Mouse (Mus musculus) forebrain, embryonic 16.5 days (tissue): ENCODE results near the gene Gm6993. TPM values are rescaled to one million over a fixed set of nuclear protein-coding genes. Genes with fewer than 3 reads are reported as not detected.

Source experiments
- ATAC-seq: fragments of 200-750 bp; cut with Nextera tagmentation; 2 replicates; pipeline ENCODE4 v1.8.0; 2017; ENCODE audit warnings: mild to moderate bottlenecking, moderate library complexity
- H3K27ac ChIP-seq: fragments of 300-500 bp; sonication (generic); 2 replicates; pipeline ENCODE4 v1.5.1; 2014; ENCODE audit warnings: low read length, control low read depth
- H3K27me3 ChIP-seq: fragments of 300-500 bp; sonication (generic); replicated peaks from 2 replicates; pipeline ENCODE4 v1.6.1; 2014; ENCODE audit warnings: low read length; ENCODE audit not compliant: control insufficient read depth, insufficient read depth
- H3K36me3 ChIP-seq: fragments of 300-500 bp; sonication (generic); 2 replicates; pipeline ENCODE4 v1.6.1; 2014; ENCODE audit not compliant: control insufficient read depth, insufficient read depth
- H3K4me1 ChIP-seq: fragments of 300-500 bp; sonication (generic); replicated peaks from 2 replicates; pipeline ENCODE4 v1.6.1; 2014; ENCODE audit warnings: low read length; ENCODE audit not compliant: control insufficient read depth, insufficient read depth
- H3K4me2 ChIP-seq: fragments of 300-500 bp; sonication (generic); 2 replicates; pipeline ENCODE4 v1.6.1; 2014; ENCODE audit warnings: mild to moderate bottlenecking, low read length, control low read depth
- H3K4me3 ChIP-seq: fragments of 300-500 bp; sonication (generic); replicated peaks from 2 replicates; pipeline ENCODE4 v1.5.1; 2014; ENCODE audit warnings: mild to moderate bottlenecking, low read length, control low read depth
- H3K9ac ChIP-seq: fragments of 300-500 bp; sonication (generic); replicated peaks from 2 replicates; pipeline ENCODE4 v1.6.1; 2014; ENCODE audit warnings: low read depth, low read length, control low read depth
- H3K9me3 ChIP-seq: fragments of 300-500 bp; sonication (generic); 2 replicates; pipeline ENCODE4 v1.6.1; 2016; ENCODE audit warnings: low read length; ENCODE audit not compliant: control insufficient read depth
- WGBS: fragments of 180-500 bp; shearing (Covaris S2); extraction: QIAGEN DNeasy Blood & Tissue Kit; methylation state at CpG from one replicate; pipeline ENCODE4 v1.1.7; 2014; 5-methylcytosine and 5-hydroxymethylcytosine counted together
- polyA plus RNA-seq: library from polyadenylated mRNA; unstranded; fragments of >200 nt; fragmentation: Nextera tagmentation; extraction: Ambion mirVana; gene quantifications from 2 replicates; pipeline ENCODE4 v1.2.1, GENCODE M21; 2015

Gene Gm6993
- not detected in 2 replicates for polyA plus RNA-seq

GRCm38 (mm10) chr12:31240470-31240869, at the start of gene Gm6993:
Gm6993 (plus strand) TSS chr12:31240770.
- Histone ChIP-seq H3K9ac (no peak within 1 kb of the TSS), H3K4me3 (no peak within 1 kb of the TSS), H3K36me3 (no peaks in the 10 kb centered on the region), H3K4me2 (no peak within 1 kb of the TSS), H3K27ac (no peak within 1 kb of the TSS), H3K27me3 (no peaks in the 10 kb centered on the region), H3K9me3 (no peaks in the 10 kb centered on the region), H3K4me1 (no peaks in the 10 kb centered on the region)
- no peak for ATAC-seq
- 82% methylated on average over 5 of the region's 5 CpGs for WGBS

- Histone ChIP-seq H3K9ac (no peak overlapping the region), H3K36me3 (no peaks in the 10 kb centered on the region), H3K4me2 (no peak overlapping the region), H3K27me3 (no peaks in the 10 kb centered on the region), H3K4me1 (peaks cover 6% of the 10 kb centered on the region), H3K4me3 (no peak overlapping the region), H3K27ac (no peak overlapping the region), H3K9me3 (no peaks in the 10 kb centered on the region)
- WGBS: 11% methylated on average over 8 of the region's 8 CpGs
- ATAC-seq: peak; percentile 61; the same call in 1 of the 2 replicates
Observed at GRCm38 (mm10) chr12:31191329-31191954, 49.1 kb upstream of the Gm6993 start.

- no peak overlapping the region for H3K9ac ChIP-seq
- WGBS: 88% methylated on average over 1 of the region's 1 CpGs
- H3K27me3 ChIP-seq: no peaks in the 10 kb centered on the region
- H3K4me1 ChIP-seq: no peaks in the 10 kb centered on the region
- no peak for ATAC-seq
- H3K4me2 ChIP-seq: no peak overlapping the region
- no peak overlapping the region for H3K4me3 ChIP-seq
- H3K27ac ChIP-seq: no peak overlapping the region
- H3K9me3 ChIP-seq: no peaks in the 10 kb centered on the region
- H3K36me3 ChIP-seq: no peaks in the 10 kb centered on the region
Observed at GRCm38 (mm10) chr12:31202509-31202908, 38.1 kb upstream of the Gm6993 start.

GRCm38 (mm10) chr12:31203746-31204455, 36.7 kb upstream of the Gm6993 start:
- Histone ChIP-seq H3K9me3 (no peaks in the 10 kb centered on the region), H3K27me3 (no peaks in the 10 kb centered on the region), H3K27ac (no peak overlapping the region), H3K9ac (no peak overlapping the region), H3K36me3 (no peaks in the 10 kb centered on the region), H3K4me1 (peaks cover 3% of the 10 kb centered on the region; the same call in 1 of the 2 replicates), H3K4me3 (no peak overlapping the region), H3K4me2 (no peak overlapping the region)
- WGBS: 89% methylated on average over 6 of the region's 6 CpGs
- ATAC-seq: no peak

- no peak overlapping the region for H3K4me2 ChIP-seq
- 94% methylated on average over 3 of the region's 3 CpGs for WGBS
- no peaks in the 10 kb centered on the region for H3K9me3 ChIP-seq
- H3K27ac ChIP-seq: no peak overlapping the region
- H3K9ac ChIP-seq: no peak overlapping the region
- H3K27me3 ChIP-seq: no peaks in the 10 kb centered on the region
- H3K36me3 ChIP-seq: no peaks in the 10 kb centered on the region
- ATAC-seq: no peak
- H3K4me1 ChIP-seq: peaks cover 5% of the 10 kb centered on the region; the same call in 1 of the 2 replicates
- no peak overlapping the region for H3K4me3 ChIP-seq
Observed at GRCm38 (mm10) chr12:31204898-31205297, 35.7 kb upstream of the Gm6993 start.

- Histone ChIP-seq H3K9ac (no peak overlapping the region), H3K36me3 (no peaks in the 10 kb centered on the region), H3K9me3 (no peaks in the 10 kb centered on the region), H3K27ac (no peak overlapping the region), H3K4me3 (no peak overlapping the region), H3K27me3 (no peaks in the 10 kb centered on the region), H3K4me2 (no peak overlapping the region), H3K4me1 (peaks cover 5% of the 10 kb centered on the region; the same call in 1 of the 2 replicates)
- ATAC-seq: no peak
- 76% methylated on average over 10 of the region's 10 CpGs for WGBS
Observed at GRCm38 (mm10) chr12:31205983-31206633, 34.5 kb upstream of the Gm6993 start.

GRCm38 (mm10) chr12:31208766-31209165, 31.8 kb upstream of the Gm6993 start:
- peak; percentile 25; the same call in 1 of the 2 replicates for ATAC-seq
- peaks cover 10% of the 10 kb centered on the region; the same call in 1 of the 2 replicates for H3K4me1 ChIP-seq
- H3K9me3 ChIP-seq: no peaks in the 10 kb centered on the region
- no peak overlapping the region; the same call in 1 of the 2 replicates for H3K27ac ChIP-seq
- H3K36me3 ChIP-seq: no peaks in the 10 kb centered on the region
- 43% methylated on average over 6 of the region's 6 CpGs for WGBS
- H3K4me3 ChIP-seq: no peak overlapping the region
- H3K4me2 ChIP-seq: no peak overlapping the region
- H3K9ac ChIP-seq: no peak overlapping the region
- H3K27me3 ChIP-seq: no peaks in the 10 kb centered on the region

- WGBS: 13% methylated on average over 5 of the region's 5 CpGs
Observed at GRCm38 (mm10) chr12:31209377-31209805, 31.2 kb upstream of the Gm6993 start.

GRCm38 (mm10) chr12:31213556-31213955, 27.0 kb upstream of the Gm6993 start:
- peak; percentile 74 for ATAC-seq
- Histone ChIP-seq H3K4me1 (peaks cover 16% of the 10 kb centered on the region), H3K27me3 (no peaks in the 10 kb centered on the region), H3K9ac (no peak overlapping the region), H3K27ac (no peak overlapping the region), H3K9me3 (no peaks in the 10 kb centered on the region), H3K4me2 (no peak overlapping the region), H3K36me3 (no peaks in the 10 kb centered on the region), H3K4me3 (no peak overlapping the region)
- WGBS: 16% methylated on average over 7 of the region's 7 CpGs

More at GRCm38 (mm10) chr12:31209377-31209805, 31.2 kb upstream of the Gm6993 start:
- peak overlapping the region; percentile 2; the same call in 1 of the 2 replicates for H3K27ac ChIP-seq
- H3K36me3 ChIP-seq: no peaks in the 10 kb centered on the region
- no peak overlapping the region for H3K4me3 ChIP-seq
- ATAC-seq: peak; percentile 60
- no peak overlapping the region for H3K4me2 ChIP-seq
- no peak overlapping the region for H3K9ac ChIP-seq
- H3K9me3 ChIP-seq: no peaks in the 10 kb centered on the region
- H3K27me3 ChIP-seq: no peaks in the 10 kb centered on the region
- peaks cover 16% of the 10 kb centered on the region for H3K4me1 ChIP-seq
